Mouse (Mus musculus): ENCODE measurements around the gene U90926. TPM values are rescaled to one million over a fixed set of nuclear protein-coding genes. Genes with fewer than 3 reads are reported as not detected.

The U90926 gene
- not detected in 2 replicates for polyA plus RNA-seq (2012; rRNA removed)
- not detected in 2 replicates for polyA plus RNA-seq (2014; fragmentation: Nextera tagmentation; extraction: Ambion mirVana)

DNA sequence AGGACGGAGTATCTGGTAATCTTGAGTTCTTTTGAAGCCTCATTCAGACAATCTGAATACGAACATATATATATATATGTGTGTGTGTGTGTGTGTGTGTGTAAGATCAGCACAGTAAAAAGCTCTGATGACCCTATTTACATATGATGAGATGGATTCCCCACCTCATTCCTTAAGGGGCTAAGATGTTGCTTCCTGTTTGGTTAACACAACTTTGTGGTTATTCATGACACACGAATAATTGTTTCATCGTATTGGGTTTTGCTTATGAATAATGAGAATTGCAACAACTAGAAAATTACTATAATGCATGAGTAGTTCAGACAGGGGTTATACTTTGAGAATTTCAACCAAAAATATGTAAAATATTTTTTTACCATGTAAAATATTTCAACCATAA lies at the start of gene U90926:
Gene U90926 (minus strand): TSS at position 101 of the 400 bp plus-strand sequence.
- no peaks in the 10 kb centered on the region for H3K4me1 ChIP-seq (ENCODE audit: control insufficient read depth, insufficient read depth, low read length)
- WGBS, result 89% methylated on average over 4 of the region's 4 CpGs
- no peak within 1 kb of the TSS for H3K27ac ChIP-seq (replicated peaks; ENCODE audit: low read depth, low read length)
- H3K36me3 ChIP-seq (ENCODE audit: control insufficient read depth, insufficient read depth, low read length), result no peaks in the 10 kb centered on the region
- no peak within 1 kb of the TSS for H3K9ac ChIP-seq (ENCODE audit: low read depth, low read length, severe bottlenecking)
- no peaks in the 10 kb centered on the region for H3K9me3 ChIP-seq (ENCODE audit: control insufficient read depth, low read length)
- no peak within 1 kb of the TSS for H3K4me3 ChIP-seq (replicated peaks; ENCODE audit: low read length)
- no peak for DNase-seq (ENCODE audit: low spot score)
- no peak for TF ChIP-seq POLR2A (IDR thresholded peaks at IDR 0.05; ENCODE audit: borderline replicate concordance, extremely low read depth, insufficient read depth, insufficient read length)
- H3K4me2 ChIP-seq (replicated peaks; ENCODE audit: low read depth, low read length, severe bottlenecking), result no peak within 1 kb of the TSS
- no peaks in the 10 kb centered on the region for H3K27me3 ChIP-seq (ENCODE audit: control insufficient read depth, insufficient read depth, low read length)
- ATAC-seq (ENCODE audit: low FRiP score, low read depth), result no peak

DNA sequence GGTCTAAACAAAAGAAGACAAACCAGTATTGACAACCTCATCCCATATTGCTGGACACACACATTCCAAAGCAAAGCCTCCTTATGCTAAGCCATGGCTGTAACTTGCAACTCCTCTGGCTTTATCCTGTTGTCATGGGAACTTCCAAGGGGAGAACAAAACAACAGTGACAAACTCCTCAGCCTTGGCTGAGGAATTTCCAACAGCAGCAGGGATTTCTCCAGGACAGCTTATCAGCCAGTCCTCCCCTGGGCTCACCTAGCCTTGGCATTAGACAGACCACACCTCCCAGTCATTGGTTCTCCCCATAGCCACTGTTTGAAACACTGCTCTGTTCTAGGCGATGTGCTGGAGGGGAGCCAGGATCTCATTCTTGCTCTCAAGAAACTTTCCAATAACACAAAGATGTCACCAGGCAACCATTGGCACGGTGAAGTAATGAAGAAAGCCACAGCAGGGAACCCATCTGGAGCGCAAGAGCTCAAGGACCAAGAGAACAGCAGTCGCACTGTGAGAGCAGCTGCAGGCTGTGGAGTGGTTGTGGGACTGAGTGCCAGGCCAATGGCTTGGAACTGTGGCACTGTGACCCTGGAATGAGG lies 48.7 kb upstream of the U90926 start:
- DNase-seq (ENCODE audit: low spot score) (peak; percentile 78), ATAC-seq (ENCODE audit: low FRiP score, low read depth) (peak; percentile 73)
- H3K4me3 ChIP-seq (replicated peaks; ENCODE audit: low read length), result no peak overlapping the region
- TF ChIP-seq POLR2A (IDR thresholded peaks at IDR 0.05; ENCODE audit: borderline replicate concordance, extremely low read depth, insufficient read depth, insufficient read length), result no peak
- no peaks in the 10 kb centered on the region for H3K27me3 ChIP-seq (ENCODE audit: control insufficient read depth, insufficient read depth, low read length)
- no peak overlapping the region for H3K9ac ChIP-seq (ENCODE audit: low read depth, low read length, severe bottlenecking)
- peaks cover 9% of the 10 kb centered on the region; the same call in 1 of the 2 replicates for H3K4me1 ChIP-seq (ENCODE audit: control insufficient read depth, insufficient read depth, low read length)
- H3K36me3 ChIP-seq (ENCODE audit: control insufficient read depth, insufficient read depth, low read length), result no peaks in the 10 kb centered on the region
- H3K27ac ChIP-seq (replicated peaks; ENCODE audit: low read depth, low read length), result peak overlapping the region; percentile 43; the same call in 1 of the 2 replicates
- H3K9me3 ChIP-seq (ENCODE audit: control insufficient read depth, low read length), result no peaks in the 10 kb centered on the region
- 45% methylated on average over 4 of the region's 4 CpGs for WGBS
- H3K4me2 ChIP-seq (replicated peaks; ENCODE audit: low read depth, low read length, severe bottlenecking), result no peak overlapping the region

DNA sequence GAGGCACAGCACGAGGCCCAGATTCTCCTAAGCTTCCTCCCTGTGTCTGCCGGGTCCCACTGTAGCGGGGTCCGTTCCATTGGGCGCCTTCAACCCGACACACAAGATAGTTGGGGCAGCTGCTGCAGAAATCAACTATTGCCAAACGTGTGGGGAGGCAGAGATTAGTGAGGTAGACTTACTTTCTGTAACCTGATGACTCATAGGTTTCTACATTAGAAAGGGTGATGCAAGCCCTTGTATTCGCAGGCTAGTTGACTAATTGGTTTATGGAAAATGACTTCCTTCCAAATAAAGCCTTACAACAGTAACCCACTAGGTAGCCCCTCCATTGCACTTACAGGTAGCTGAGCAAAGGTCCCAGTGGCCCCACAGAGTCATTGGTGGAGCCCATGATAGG lies 47.4 kb upstream of the U90926 start:
- Histone ChIP-seq H3K36me3 (ENCODE audit: control insufficient read depth, insufficient read depth, low read length) (no peaks in the 10 kb centered on the region), H3K4me2 (replicated peaks; ENCODE audit: low read depth, low read length, severe bottlenecking) (no peak overlapping the region), H3K27ac (replicated peaks; ENCODE audit: low read depth, low read length) (no peak overlapping the region), H3K4me3 (replicated peaks; ENCODE audit: low read length) (no peak overlapping the region), H3K9me3 (ENCODE audit: control insufficient read depth, low read length) (no peaks in the 10 kb centered on the region), H3K4me1 (ENCODE audit: control insufficient read depth, insufficient read depth, low read length) (peaks cover 9% of the 10 kb centered on the region; the same call in 1 of the 2 replicates), H3K27me3 (ENCODE audit: control insufficient read depth, insufficient read depth, low read length) (no peaks in the 10 kb centered on the region), H3K9ac (ENCODE audit: low read depth, low read length, severe bottlenecking) (no peak overlapping the region)
- 86% methylated on average over 8 of the region's 8 CpGs for WGBS
- DNase-seq (ENCODE audit: low spot score) (no peak), ATAC-seq (ENCODE audit: low FRiP score, low read depth) (no peak)
- no peak for TF ChIP-seq POLR2A (IDR thresholded peaks at IDR 0.05; ENCODE audit: borderline replicate concordance, extremely low read depth, insufficient read depth, insufficient read length)

DNA sequence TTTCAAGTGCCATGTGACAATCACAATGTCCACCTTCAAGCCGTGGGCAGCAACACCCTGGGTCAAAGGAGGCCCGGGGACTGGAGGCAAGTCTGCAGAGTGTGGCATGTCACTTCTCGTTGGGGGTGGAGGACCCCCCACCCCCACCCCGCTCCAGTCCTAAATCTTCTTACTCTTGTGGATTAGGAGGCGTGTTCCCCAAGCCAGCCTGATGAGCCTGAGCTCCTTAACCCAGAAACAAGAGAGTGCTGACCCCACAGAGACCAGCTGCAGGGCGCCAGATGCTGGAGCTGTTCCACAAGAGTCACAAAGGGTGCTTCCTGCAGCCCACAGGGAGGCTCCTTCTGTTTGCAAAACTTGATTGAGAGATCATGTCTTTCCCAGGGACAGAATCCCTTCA lies 41.0 kb upstream of the U90926 start, which contains the start of gene Ppef2:
Gene Ppef2 (minus strand): TSS at position 61 of the 400 bp plus-strand sequence.
- no peaks in the 10 kb centered on the region for H3K36me3 ChIP-seq (ENCODE audit: control insufficient read depth, insufficient read depth, low read length)
- no peak within 1 kb of the TSS for H3K4me3 ChIP-seq (replicated peaks; ENCODE audit: low read length)
- DNase-seq (ENCODE audit: low spot score) (no peak), ATAC-seq (ENCODE audit: low FRiP score, low read depth) (no peak)
- no peaks in the 10 kb centered on the region for H3K9me3 ChIP-seq (ENCODE audit: control insufficient read depth, low read length)
- 16% methylated on average over 6 of the region's 6 CpGs for WGBS
- no peak within 1 kb of the TSS for H3K4me2 ChIP-seq (replicated peaks; ENCODE audit: low read depth, low read length, severe bottlenecking)
- H3K9ac ChIP-seq (ENCODE audit: low read depth, low read length, severe bottlenecking), result no peak within 1 kb of the TSS
- no peak within 1 kb of the TSS for H3K27ac ChIP-seq (replicated peaks; ENCODE audit: low read depth, low read length)
- no peaks in the 10 kb centered on the region; the same call in 1 of the 2 replicates for H3K4me1 ChIP-seq (ENCODE audit: control insufficient read depth, insufficient read depth, low read length)
- H3K27me3 ChIP-seq (ENCODE audit: control insufficient read depth, insufficient read depth, low read length), result no peaks in the 10 kb centered on the region
- TF ChIP-seq POLR2A (IDR thresholded peaks at IDR 0.05; ENCODE audit: borderline replicate concordance, extremely low read depth, insufficient read depth, insufficient read length), result no peak

DNA sequence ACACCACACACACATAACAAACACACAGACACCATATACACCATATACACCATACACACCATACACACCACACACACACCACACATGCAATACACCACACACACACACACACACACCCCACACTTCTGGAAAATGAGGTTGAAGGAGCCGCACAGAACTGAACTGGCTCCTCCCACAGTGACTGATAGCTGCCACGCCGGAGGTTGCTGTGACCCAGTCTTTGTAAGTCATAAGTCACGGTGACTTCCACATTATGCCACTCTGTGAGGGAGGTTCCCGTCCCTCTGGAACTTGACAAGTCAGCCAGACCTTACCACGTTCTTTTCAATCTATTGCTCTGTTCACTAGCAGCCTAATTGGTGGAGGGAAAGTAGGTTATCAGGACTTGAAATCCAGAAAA lies 39.3 kb upstream of the U90926 start:
- Histone ChIP-seq H3K27ac (replicated peaks; ENCODE audit: low read depth, low read length) (no peak overlapping the region), H3K9me3 (ENCODE audit: control insufficient read depth, low read length) (no peaks in the 10 kb centered on the region), H3K9ac (ENCODE audit: low read depth, low read length, severe bottlenecking) (no peak overlapping the region), H3K4me3 (replicated peaks; ENCODE audit: low read length) (no peak overlapping the region), H3K4me1 (ENCODE audit: control insufficient read depth, insufficient read depth, low read length) (no peaks in the 10 kb centered on the region; the same call in 1 of the 2 replicates), H3K4me2 (replicated peaks; ENCODE audit: low read depth, low read length, severe bottlenecking) (no peak overlapping the region), H3K27me3 (ENCODE audit: control insufficient read depth, insufficient read depth, low read length) (no peaks in the 10 kb centered on the region), H3K36me3 (ENCODE audit: control insufficient read depth, insufficient read depth, low read length) (no peaks in the 10 kb centered on the region)
- ATAC-seq (ENCODE audit: low FRiP score, low read depth) (no peak), DNase-seq (ENCODE audit: low spot score) (no peak)
- TF ChIP-seq POLR2A (IDR thresholded peaks at IDR 0.05; ENCODE audit: borderline replicate concordance, extremely low read depth, insufficient read depth, insufficient read length), result no peak
- WGBS, result 61% methylated on average over 6 of the region's 6 CpGs
